Mouse (Mus musculus) stomach, embryonic 16.5 days (tissue): ENCODE measurements around the gene Fndc7. TPM values are rescaled to one million over a fixed set of nuclear protein-coding genes. Genes with fewer than 3 reads are reported as not detected.

Experiments
- ATAC-seq: fragments of 200-750 bp; cut with Nextera tagmentation; 2 replicates; pipeline ENCODE4 v1.8.0; 2017; ENCODE audit warnings: moderate number of reproducible peaks, moderate TSS enrichment; ENCODE audit not compliant: insufficient read depth, low FRiP score
- H3K27ac ChIP-seq: fragments of 300-500 bp; sonication (generic); 2 replicates; pipeline ENCODE4 v1.5.1; 2014; ENCODE audit warnings: low read length
- H3K27me3 ChIP-seq: fragments of 300-500 bp; sonication (generic); 2 replicates; pipeline ENCODE4 v1.6.1; 2014; ENCODE audit warnings: low read length, control low read depth, mixed read lengths; ENCODE audit not compliant: control insufficient read depth, insufficient read depth
- H3K36me3 ChIP-seq: fragments of 300-500 bp; sonication (generic); 2 replicates; pipeline ENCODE4 v1.6.1; 2014; ENCODE audit warnings: low read length; ENCODE audit not compliant: control insufficient read depth, insufficient read depth
- H3K4me1 ChIP-seq: fragments of 300-500 bp; sonication (generic); 2 replicates; pipeline ENCODE4 v1.6.1; 2014; ENCODE audit warnings: low read length, control low read depth, mixed read lengths; ENCODE audit not compliant: control insufficient read depth, insufficient read depth
- H3K4me2 ChIP-seq: fragments of 300-500 bp; sonication (generic); 2 replicates; pipeline ENCODE4 v1.6.1; 2014; ENCODE audit warnings: low read depth, low read length, mixed read lengths
- H3K4me3 ChIP-seq: fragments of 300-500 bp; sonication (generic); replicated peaks from 2 replicates; pipeline ENCODE4 v1.5.1; 2014; ENCODE audit warnings: mild to moderate bottlenecking, low read length
- H3K9ac ChIP-seq: fragments of 300-500 bp; sonication (generic); 2 replicates; pipeline ENCODE4 v1.6.1; 2014; ENCODE audit warnings: low read length
- H3K9me3 ChIP-seq: fragments of 300-500 bp; sonication (generic); replicated peaks from 2 replicates; pipeline ENCODE4 v1.6.1; 2016; ENCODE audit warnings: low read length, control low read depth; ENCODE audit not compliant: control insufficient read depth
- WGBS: fragments of 180-500 bp; shearing (Covaris S2); extraction: QIAGEN DNeasy Blood & Tissue Kit; methylation state at CpG from one replicate; pipeline ENCODE4 v1.1.7; 2014; 5-methylcytosine and 5-hydroxymethylcytosine counted together
- polyA plus RNA-seq: library from polyadenylated mRNA; unstranded; fragments of >200 nt; fragmentation: Nextera tagmentation; extraction: Ambion mirVana; gene quantifications from 2 replicates; pipeline ENCODE4 v1.2.1, GENCODE M21; 2015

The Fndc7 gene
- polyA plus RNA-seq, 1 experiment from 2014 or later, result 0.40 TPM

GRCm38 (mm10) chr3:108851996-108852697 lies 37.7 kb downstream of the Fndc7 start:
- no peak overlapping the region for H3K4me3 ChIP-seq
- ATAC-seq, result no peak
- no peak overlapping the region for H3K27ac ChIP-seq
- H3K4me1 ChIP-seq, result peaks cover 11% of the 10 kb centered on the region
- no peak overlapping the region for H3K9ac ChIP-seq
- H3K27me3 ChIP-seq, result no peaks in the 10 kb centered on the region
- H3K36me3 ChIP-seq, result no peaks in the 10 kb centered on the region
- no peaks in the 10 kb centered on the region for H3K9me3 ChIP-seq
- WGBS, result 52% methylated on average over 6 of the region's 6 CpGs
- no peak overlapping the region for H3K4me2 ChIP-seq

DNA sequence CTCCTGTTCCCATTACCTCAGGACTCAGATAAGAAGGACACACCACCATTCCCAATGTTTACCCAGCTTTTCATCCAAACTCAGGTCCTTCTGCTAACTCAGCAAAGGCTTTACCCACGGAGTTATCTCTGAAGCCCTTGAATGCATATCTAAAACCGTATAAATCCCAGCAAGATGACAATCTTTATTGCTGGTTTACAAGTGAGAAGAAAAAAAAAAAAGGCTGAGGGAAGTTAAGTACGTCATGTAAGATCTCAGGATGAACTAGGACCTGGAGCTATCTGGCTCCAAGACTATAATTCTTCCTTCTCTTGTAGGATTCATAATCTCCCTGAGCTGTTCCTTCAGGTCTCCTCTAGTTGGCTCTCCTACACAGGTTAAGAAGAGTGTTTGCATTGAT lies 38.3 kb downstream of the Fndc7 start:
- H3K4me2 ChIP-seq, result no peak overlapping the region
- H3K4me1 ChIP-seq, result peaks cover 6% of the 10 kb centered on the region
- no peak overlapping the region for H3K4me3 ChIP-seq
- H3K27ac ChIP-seq, result no peak overlapping the region
- WGBS, result 47% methylated on average over 3 of the region's 3 CpGs
- H3K27me3 ChIP-seq, result no peaks in the 10 kb centered on the region
- no peaks in the 10 kb centered on the region for H3K36me3 ChIP-seq
- no peaks in the 10 kb centered on the region for H3K9me3 ChIP-seq
- no peak for ATAC-seq
- H3K9ac ChIP-seq, result no peak overlapping the region

GRCm38 (mm10) chr3:108851075-108851474 lies 38.7 kb downstream of the Fndc7 start:
- Histone ChIP-seq H3K27me3 (no peaks in the 10 kb centered on the region), H3K36me3 (no peaks in the 10 kb centered on the region), H3K4me1 (peaks cover 6% of the 10 kb centered on the region), H3K4me2 (no peak overlapping the region), H3K9ac (no peak overlapping the region), H3K4me3 (no peak overlapping the region), H3K9me3 (no peaks in the 10 kb centered on the region), H3K27ac (no peak overlapping the region)
- WGBS, result 75% methylated on average over 2 of the region's 2 CpGs
- no peak for ATAC-seq

DNA sequence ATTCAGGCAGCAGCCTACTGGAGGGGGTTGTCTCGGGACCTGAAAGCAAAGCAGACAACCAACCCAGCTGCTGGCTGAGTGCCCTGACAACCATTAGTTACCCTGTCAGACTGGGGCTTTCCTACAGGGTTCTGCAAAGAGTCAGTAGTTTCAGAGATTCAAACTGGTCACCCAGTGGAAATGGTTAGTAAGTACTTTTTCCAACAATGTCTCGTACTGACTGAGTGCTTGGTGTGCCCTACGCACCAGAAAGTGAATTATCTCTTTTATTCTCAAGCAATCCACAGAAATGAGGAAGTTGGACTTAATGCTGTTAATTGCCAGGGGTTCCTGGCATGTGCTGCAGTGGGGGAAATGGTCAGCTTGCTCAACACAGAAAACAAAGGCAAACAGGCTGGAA lies 39.3 kb downstream of the Fndc7 start:
- peaks cover 3% of the 10 kb centered on the region for H3K4me1 ChIP-seq
- H3K27me3 ChIP-seq, result no peaks in the 10 kb centered on the region
- WGBS, result 23% methylated on average over 3 of the region's 3 CpGs
- no peak overlapping the region for H3K27ac ChIP-seq
- H3K4me3 ChIP-seq, result no peak overlapping the region
- ATAC-seq, result 0 out of 2 replicates have a peak, but pooled peaks have one; percentile 45
- H3K36me3 ChIP-seq, result no peaks in the 10 kb centered on the region
- H3K9ac ChIP-seq, result no peak overlapping the region
- H3K4me2 ChIP-seq, result no peak overlapping the region
- H3K9me3 ChIP-seq, result no peaks in the 10 kb centered on the region

- Histone ChIP-seq H3K4me2 (no peak overlapping the region), H3K4me1 (no peaks in the 10 kb centered on the region; the same call in 1 of the 2 replicates), H3K9me3 (no peaks in the 10 kb centered on the region), H3K4me3 (no peak overlapping the region), H3K9ac (no peak overlapping the region), H3K27me3 (no peaks in the 10 kb centered on the region), H3K36me3 (no peaks in the 10 kb centered on the region), H3K27ac (no peak overlapping the region)
- no peak for ATAC-seq
- 54% methylated on average over 3 of the region's 3 CpGs for WGBS
These were observed 43.2 kb downstream of the Fndc7 start for GRCm38 (mm10) chr3:108846616-108847015.

DNA sequence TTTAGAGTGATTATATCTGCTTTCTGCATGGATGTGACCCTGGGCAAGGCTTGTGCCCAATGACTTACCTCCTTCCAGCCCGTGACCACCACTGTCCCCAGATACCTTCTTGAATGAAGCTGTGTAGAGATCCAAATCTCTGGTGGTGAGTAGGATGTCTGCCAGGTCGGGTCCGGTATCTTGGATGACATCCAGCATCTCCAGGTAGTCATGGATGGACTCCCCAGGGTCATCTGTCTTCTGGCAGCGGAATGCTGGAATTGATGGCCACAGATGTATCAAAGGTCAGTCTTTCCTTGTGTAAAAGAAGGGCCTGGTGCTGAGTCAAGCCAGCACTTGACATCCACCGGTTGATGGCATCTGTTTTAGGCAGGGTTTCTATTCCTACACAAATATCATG lies 45.3 kb downstream of the Fndc7 start:
- H3K27me3 ChIP-seq, result no peaks in the 10 kb centered on the region
- H3K9ac ChIP-seq, result no peak overlapping the region
- H3K9me3 ChIP-seq, result no peaks in the 10 kb centered on the region
- WGBS, result 73% methylated on average over 5 of the region's 5 CpGs
- H3K27ac ChIP-seq, result no peak overlapping the region
- no peaks in the 10 kb centered on the region for H3K4me1 ChIP-seq
- H3K4me3 ChIP-seq, result no peak overlapping the region
- no peak for ATAC-seq
- no peaks in the 10 kb centered on the region for H3K36me3 ChIP-seq
- no peak overlapping the region for H3K4me2 ChIP-seq

GRCm38 (mm10) chr3:108844026-108844425 lies 45.8 kb downstream of the Fndc7 start:
- WGBS, result 83% methylated on average over 6 of the region's 6 CpGs
- ATAC-seq, result no peak
- no peaks in the 10 kb centered on the region for H3K36me3 ChIP-seq

DNA sequence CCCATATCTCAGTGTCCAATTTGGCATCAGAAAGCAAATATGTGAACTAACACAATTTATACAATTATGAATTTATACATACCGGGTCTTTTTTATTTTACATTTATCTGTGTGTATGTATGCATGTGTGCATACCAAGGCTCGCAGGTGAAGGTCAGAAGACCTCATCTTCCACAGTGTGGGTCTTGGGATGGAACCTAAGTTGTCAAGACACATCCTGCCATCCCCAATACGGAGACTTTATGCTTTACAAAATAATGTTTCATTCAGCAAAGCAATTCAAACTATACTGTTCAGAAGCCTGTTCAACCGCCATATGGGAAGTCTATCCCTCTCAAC lies 49.1 kb downstream of the Fndc7 start:
- Histone ChIP-seq H3K4me1 (peaks cover 18% of the 10 kb centered on the region), H3K9me3 (no peaks in the 10 kb centered on the region), H3K27ac (no peak overlapping the region), H3K9ac (no peak overlapping the region), H3K4me3 (no peak overlapping the region), H3K4me2 (no peak overlapping the region), H3K36me3 (0 out of 2 replicates have a peak, but pooled peaks cover 5% of the 10 kb centered on the region), H3K27me3 (no peaks in the 10 kb centered on the region)
- WGBS, result 58% methylated on average over 4 of the region's 4 CpGs
- ATAC-seq, result no peak; the same call in 1 of the 2 replicates

More at GRCm38 (mm10) chr3:108844026-108844425, 45.8 kb downstream of the Fndc7 start:
- no peak overlapping the region for H3K4me3 ChIP-seq
- no peak overlapping the region for H3K9ac ChIP-seq
- H3K27ac ChIP-seq, result no peak overlapping the region
- peaks cover 3% of the 10 kb centered on the region for H3K4me1 ChIP-seq
- H3K4me2 ChIP-seq, result no peak overlapping the region
- H3K9me3 ChIP-seq, result no peaks in the 10 kb centered on the region
- no peaks in the 10 kb centered on the region for H3K27me3 ChIP-seq

GRCm38 (mm10) chr3:108840000-108840715 lies 49.6 kb downstream of the Fndc7 start, which contains the start of gene Stxbp3:
Gene Stxbp3, minus strand, starts transcription at chr3:108840526.
- Histone ChIP-seq H3K9me3 (no peaks in the 10 kb centered on the region), H3K36me3 (0 out of 2 replicates have a peak, but pooled peaks cover 5% of the 10 kb centered on the region), H3K4me3 (peak within 1 kb of the TSS; percentile 83), H3K27ac (peak within 1 kb of the TSS; percentile 93), H3K9ac (peak within 1 kb of the TSS; percentile 86), H3K4me2 (peak within 1 kb of the TSS; percentile 65), H3K27me3 (no peaks in the 10 kb centered on the region), H3K4me1 (peaks cover 18% of the 10 kb centered on the region)
- WGBS, result under 1% methylated on average over 56 of the region's 56 CpGs
- peak; percentile 99 for ATAC-seq
